Mouse (Mus musculus) liver, embryonic 11.5 days (tissue): Measurements from ENCODE around the gene Gm1604a. TPM values are rescaled to one million over a fixed set of nuclear protein-coding genes. Genes with fewer than 3 reads are reported as not detected.
"Not testable (repeated sequence)": the region's sequence is repeated elsewhere in the genome, so short reads cannot be mapped to it uniquely, and the experiment has no call there.

Experiments used
- ATAC-seq: fragments of 200-750 bp; cut with Nextera tagmentation; replicated peaks from 2 replicates; pipeline ENCODE4 v1.8.0; 2017; ENCODE audit warnings: moderate number of reproducible peaks, mild to moderate bottlenecking, moderate TSS enrichment, moderate library complexity; ENCODE audit not compliant: low FRiP score
- DNase-seq: peaks from one replicate; pipeline ENCODE4 v3.0.0-alpha.2; 2017; ENCODE audit warnings: low spot score
- H3K27ac ChIP-seq: fragments of 300-500 bp; sonication (generic); 2 replicates; pipeline ENCODE4 v1.5.1; 2014; ENCODE audit warnings: mild to moderate bottlenecking, low read depth, low read length, control low read depth
- H3K27me3 ChIP-seq: fragments of 300-500 bp; sonication (generic); replicated peaks from 2 replicates; pipeline ENCODE4 v1.6.1; 2014; ENCODE audit warnings: low read length, mixed read lengths; ENCODE audit not compliant: control insufficient read depth, insufficient read depth
- H3K36me3 ChIP-seq: fragments of 300-500 bp; sonication (generic); 2 replicates; pipeline ENCODE4 v1.6.1; 2014; ENCODE audit warnings: mild to moderate bottlenecking, low read length, moderate library complexity, mixed read lengths; ENCODE audit not compliant: control insufficient read depth, insufficient read depth
- H3K4me1 ChIP-seq: fragments of 300-500 bp; sonication (generic); replicated peaks from 2 replicates; pipeline ENCODE4 v1.6.1; 2014; ENCODE audit warnings: low read length, mixed read lengths; ENCODE audit not compliant: control insufficient read depth, insufficient read depth
- H3K4me2 ChIP-seq: fragments of 300-500 bp; sonication (generic); 2 replicates; pipeline ENCODE4 v1.6.1; 2014; ENCODE audit warnings: mild to moderate bottlenecking, control low read depth, moderate library complexity
- H3K4me3 ChIP-seq: fragments of 300-500 bp; sonication (generic); 2 replicates; pipeline ENCODE4 v1.5.1; 2014; ENCODE audit warnings: low read depth, low read length, control low read depth
- H3K9ac ChIP-seq: fragments of 300-500 bp; sonication (generic); 2 replicates; pipeline ENCODE4 v1.6.1; 2014; ENCODE audit warnings: low read depth, low read length, control low read depth
- H3K9me3 ChIP-seq: fragments of 300-500 bp; sonication (generic); 2 replicates; pipeline ENCODE4 v1.6.1; 2016; ENCODE audit warnings: low read length, inconsistent platforms, mixed read lengths; ENCODE audit not compliant: control insufficient read depth
- WGBS: fragments of 180-500 bp; shearing (Covaris S2); extraction: QIAGEN DNeasy Blood & Tissue Kit; methylation state at CpG from one replicate; pipeline ENCODE4 v1.1.7; 2014; 5-methylcytosine and 5-hydroxymethylcytosine counted together
- polyA plus RNA-seq: library from polyadenylated mRNA; unstranded; fragments of >200 nt; fragmentation: Nextera tagmentation; extraction: Ambion mirVana; gene quantifications from 2 replicates; pipeline ENCODE4 v1.2.1, GENCODE M21; 2014

Gene Gm1604a
- polyA plus RNA-seq, 1 experiment from 2014 or later, result not detected

- H3K36me3 ChIP-seq, H3K9ac ChIP-seq, H3K4me1 ChIP-seq, H3K4me2 ChIP-seq, H3K4me3 ChIP-seq, ATAC-seq, H3K27me3 ChIP-seq, H3K27ac ChIP-seq, H3K9me3 ChIP-seq, DNase-seq: not testable (repeated sequence)
- whole genome bisulfite sequencing, result 79% methylated on average over 8 of the region's 12 CpGs
Measured at GRCm38 (mm10) chr17:7001790-7002585, 23.4 kb upstream of the Gm1604a start.

DNA sequence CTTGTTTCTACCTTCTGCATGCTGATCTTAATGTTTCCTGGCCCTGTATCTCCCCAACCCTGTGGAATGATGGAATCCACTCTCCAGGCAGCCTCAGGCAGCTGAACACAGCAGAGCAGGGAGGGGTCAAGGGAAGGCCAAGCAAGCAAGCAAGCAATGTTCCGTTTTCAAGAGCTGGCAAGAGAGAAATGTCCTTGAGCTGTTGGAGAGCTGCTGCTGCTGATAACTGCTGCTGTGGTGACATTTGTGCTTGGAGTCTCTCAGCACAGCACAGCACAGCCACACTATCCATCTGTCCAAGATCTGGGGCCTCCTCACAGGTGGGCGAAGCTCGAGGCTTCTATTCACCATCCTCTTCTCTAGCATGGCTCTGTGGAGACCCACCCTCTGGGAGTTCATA lies 22.0 kb upstream of the Gm1604a start:
- WGBS, result no CpG with 5 or more reads among the region's 3 CpGs
- H3K36me3 ChIP-seq, H3K27me3 ChIP-seq, H3K27ac ChIP-seq, H3K9ac ChIP-seq, H3K4me2 ChIP-seq, H3K9me3 ChIP-seq, H3K4me1 ChIP-seq, ATAC-seq, DNase-seq, H3K4me3 ChIP-seq: not testable (repeated sequence)

DNA sequence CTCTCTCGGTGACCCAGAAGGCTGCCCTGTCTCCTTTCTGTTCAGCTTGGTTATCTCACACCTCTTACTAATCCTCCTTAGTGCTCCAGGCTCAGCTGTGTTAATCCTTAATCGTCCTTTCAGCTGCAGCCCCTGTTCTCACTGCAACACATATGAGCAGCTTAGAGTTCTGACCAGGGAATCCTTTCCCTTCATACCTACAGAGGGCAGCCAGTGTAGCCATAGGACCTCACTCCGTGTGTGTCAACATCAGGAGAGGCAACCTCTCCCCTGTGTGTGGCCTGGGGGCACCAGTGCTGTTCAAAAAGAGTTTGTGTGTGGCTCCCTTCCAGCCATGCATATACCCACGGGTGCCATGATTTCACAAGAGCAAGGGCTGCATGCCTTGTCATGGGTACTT lies 19.7 kb upstream of the Gm1604a start:
- whole genome bisulfite sequencing, result 58% methylated on average over 3 of the region's 4 CpGs
- H3K9ac ChIP-seq, H3K36me3 ChIP-seq, DNase-seq, H3K9me3 ChIP-seq, H3K4me3 ChIP-seq, H3K4me2 ChIP-seq, ATAC-seq, H3K27me3 ChIP-seq, H3K27ac ChIP-seq, H3K4me1 ChIP-seq: not testable (repeated sequence)

DNA sequence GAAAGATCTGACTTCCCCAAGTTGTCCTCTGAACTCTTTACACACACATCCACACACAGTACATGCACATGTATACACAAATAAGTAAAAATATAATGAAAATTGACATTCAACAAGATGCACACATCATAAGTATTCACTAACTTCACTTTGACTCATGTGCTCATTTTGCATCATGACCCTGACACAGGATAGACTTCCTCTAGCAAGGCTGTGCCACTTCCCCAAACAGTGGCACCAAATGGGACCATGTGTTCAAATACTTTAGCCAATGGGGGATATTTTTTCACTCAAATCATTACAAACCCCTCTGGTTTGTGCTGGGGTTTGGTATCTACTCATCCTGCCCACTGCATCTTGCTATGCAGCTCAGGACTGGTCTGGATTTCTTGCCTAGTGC lies 16.5 kb upstream of the Gm1604a start:
- ATAC-seq, H3K4me3 ChIP-seq, DNase-seq, H3K9ac ChIP-seq, H3K27ac ChIP-seq, H3K9me3 ChIP-seq, H3K27me3 ChIP-seq, H3K4me2 ChIP-seq, H3K36me3 ChIP-seq, H3K4me1 ChIP-seq: not testable (repeated sequence)

DNA sequence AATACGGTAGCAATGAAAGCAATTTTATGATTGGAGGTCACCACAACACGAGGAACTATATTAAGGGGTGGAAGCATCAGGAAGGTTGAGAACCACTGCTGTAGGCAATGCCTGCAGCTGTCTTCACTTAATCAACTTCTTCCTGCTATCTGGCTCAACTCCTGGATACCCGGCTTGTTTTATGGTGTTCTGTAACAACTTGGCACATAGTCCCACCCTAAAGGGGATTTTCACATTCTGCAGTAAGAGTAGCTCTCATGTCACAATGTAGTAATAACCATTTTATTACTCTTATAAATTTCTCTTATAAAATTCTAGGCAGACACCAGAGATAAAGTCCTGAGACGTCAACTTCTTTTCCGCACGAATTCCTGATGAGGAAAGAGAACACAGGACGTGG lies 15.9 kb upstream of the Gm1604a start:
- H3K27ac ChIP-seq, H3K9ac ChIP-seq, H3K4me1 ChIP-seq, H3K4me3 ChIP-seq, DNase-seq, H3K4me2 ChIP-seq, ATAC-seq, H3K9me3 ChIP-seq, H3K27me3 ChIP-seq, H3K36me3 ChIP-seq: not testable (repeated sequence)
- WGBS, result no CpG with 5 or more reads among the region's 7 CpGs

- WGBS, result 63% methylated on average over 4 of the region's 9 CpGs
- not testable (repeated sequence) for H3K36me3 ChIP-seq, DNase-seq, H3K9ac ChIP-seq, H3K4me2 ChIP-seq, H3K4me3 ChIP-seq, H3K9me3 ChIP-seq, H3K4me1 ChIP-seq, H3K27ac ChIP-seq, H3K27me3 ChIP-seq, ATAC-seq
Measured at GRCm38 (mm10) chr17:7009901-7010300, 15.5 kb upstream of the Gm1604a start.

- DNase-seq, H3K9me3 ChIP-seq, H3K27me3 ChIP-seq, H3K9ac ChIP-seq, H3K36me3 ChIP-seq, ATAC-seq, H3K4me2 ChIP-seq, H3K4me1 ChIP-seq, H3K27ac ChIP-seq, H3K4me3 ChIP-seq: not testable (repeated sequence)
- no CpG with 5 or more reads among the region's 1 CpGs for WGBS
Measured at GRCm38 (mm10) chr17:7014190-7014589, 11.2 kb upstream of the Gm1604a start.

DNA sequence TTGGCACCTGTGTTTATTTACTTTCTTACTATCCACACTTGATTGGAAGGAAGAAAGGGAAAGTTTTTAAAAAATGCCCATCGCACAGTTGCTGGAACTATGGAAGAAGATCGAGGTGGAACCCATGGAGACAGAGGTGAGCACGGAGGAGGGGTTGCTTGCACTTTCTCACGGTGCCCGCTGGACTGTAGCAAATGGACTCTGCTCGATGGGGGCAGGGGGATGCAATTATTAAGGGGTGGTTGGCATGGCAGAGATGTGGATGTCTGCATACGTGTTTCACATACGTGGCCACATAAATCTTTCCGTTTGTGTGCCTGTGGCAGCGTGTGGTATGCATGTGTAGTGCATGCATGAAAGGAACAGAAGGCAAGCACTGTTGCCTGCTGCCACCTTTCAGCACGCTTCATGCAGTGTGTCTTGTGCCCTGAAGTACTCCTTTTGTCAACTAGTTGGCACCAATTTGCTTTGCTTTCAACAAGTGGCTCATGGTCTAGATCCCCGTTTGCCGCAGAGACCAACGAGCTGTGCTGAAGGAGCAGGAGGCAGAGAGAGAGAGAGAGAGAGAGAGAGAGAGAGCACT lies 487 bp downstream of the Gm1604a start:
- H3K9me3 ChIP-seq, H3K4me1 ChIP-seq, H3K9ac ChIP-seq, H3K27ac ChIP-seq, H3K4me3 ChIP-seq, DNase-seq, H3K4me2 ChIP-seq, H3K36me3 ChIP-seq, H3K27me3 ChIP-seq, ATAC-seq: not testable (repeated sequence)
- WGBS, result 77% methylated on average over 3 of the region's 14 CpGs

- not testable (repeated sequence) for DNase-seq, H3K4me1 ChIP-seq, H3K27me3 ChIP-seq, H3K9ac ChIP-seq, ATAC-seq, H3K9me3 ChIP-seq, H3K4me3 ChIP-seq, H3K36me3 ChIP-seq, H3K4me2 ChIP-seq, H3K27ac ChIP-seq
- 67% methylated on average over 6 of the region's 7 CpGs for WGBS
Measured at GRCm38 (mm10) chr17:7030204-7030603, 4.8 kb downstream of the Gm1604a start.
